Mouse (Mus musculus): ENCODE data around the gene Sox13. TPM values are rescaled to one million over a fixed set of nuclear protein-coding genes. Genes with fewer than 3 reads are reported as not detected.

Sox13 gene
- total RNA-seq, 2 experiments from 2014 or later = 8.9 to 12.4 TPM

- Histone ChIP-seq H3K4me3 (peak overlapping the region; percentile 26; the same call in 1 of the 2 replicates), H3K27ac (peak overlapping the region; percentile 53)
- TF ChIP-seq CTCF (IDR thresholded peaks at IDR 0.05) = peak; percentile 78
Observed at GRCm38 (mm10) chr1:133385506-133385905, 38.7 kb downstream of the Sox13 start.

GRCm38 (mm10) chr1:133383157-133383783 lies 40.9 kb downstream of the Sox13 start:
- peak overlapping the region; percentile 73 for H3K27ac ChIP-seq
- no peak for DNase-seq
- TF ChIP-seq CTCF (IDR thresholded peaks at IDR 0.05) = no peak
- intact Hi-C loops (cut with DNase I) = loop anchor here (2.0 to 5.0 kb wide), 2 partner anchors 40 to 334 kb away; no protein-coding TSS in a partner anchor
- no peak overlapping the region for H3K4me3 ChIP-seq

More at GRCm38 (mm10) chr1:133385506-133385905, 38.7 kb downstream of the Sox13 start:
- peak; percentile 77 for DNase-seq
- intact Hi-C loops (cut with DNase I) = loop anchor here (5.0 kb wide), 1 partner anchor 107 kb away; no protein-coding TSS in a partner anchor

- intact Hi-C loops (cut with DNase I) = loop anchor here (1.0 to 5.0 kb wide), 4 partner anchors 40 to 335 kb away; partner anchors contain the start of gene Snrpe
- Histone ChIP-seq H3K4me3 (no peak overlapping the region), H3K27ac (peak overlapping the region; percentile 73)
- no peak for DNase-seq
- TF ChIP-seq CTCF (IDR thresholded peaks at IDR 0.05) = no peak
Observed at GRCm38 (mm10) chr1:133382552-133383155, 41.5 kb downstream of the Sox13 start.

GRCm38 (mm10) chr1:133382008-133382407 lies 42.2 kb downstream of the Sox13 start:
- TF ChIP-seq CTCF (IDR thresholded peaks at IDR 0.05) = peak; percentile 95
- intact Hi-C loops (cut with DNase I) = loop anchor here (1.0 to 5.0 kb wide), 4 partner anchors 41 to 335 kb away; partner anchors contain the start of gene Snrpe
- peak overlapping the region; percentile 73 for H3K27ac ChIP-seq
- DNase-seq = peak; percentile 63
- H3K4me3 ChIP-seq = no peak overlapping the region

- DNase-seq = peak; percentile 47
- intact Hi-C loops (cut with DNase I) = loop anchor here (5.0 kb wide), 1 partner anchor 337 kb away; no protein-coding TSS in a partner anchor
- 0 out of 2 replicates have a peak overlapping the region, but pooled peaks have one; percentile 32 for H3K27ac ChIP-seq
- TF ChIP-seq CTCF (IDR thresholded peaks at IDR 0.05) = peak; percentile 75
- no peak overlapping the region for H3K4me3 ChIP-seq
Observed at GRCm38 (mm10) chr1:133380347-133381065, 43.7 kb downstream of the Sox13 start.

- Histone ChIP-seq H3K27ac (0 out of 2 replicates have a peak overlapping the region, but pooled peaks have one; percentile 13), H3K4me3 (no peak overlapping the region)
- no peak for TF ChIP-seq CTCF (IDR thresholded peaks at IDR 0.05)
- no peak for DNase-seq
- intact Hi-C loops (cut with DNase I) = loop anchor here (5.0 kb wide), 1 partner anchor 337 kb away; no protein-coding TSS in a partner anchor
Observed at GRCm38 (mm10) chr1:133379986-133380320, 44.2 kb downstream of the Sox13 start.

- no peak for DNase-seq
- no peak for TF ChIP-seq CTCF (IDR thresholded peaks at IDR 0.05)
- intact Hi-C loops (cut with DNase I) = no loop called here
- Histone ChIP-seq H3K27ac (no peak overlapping the region), H3K4me3 (no peak overlapping the region)
Observed at GRCm38 (mm10) chr1:133379254-133379985, 44.8 kb downstream of the Sox13 start.

GRCm38 (mm10) chr1:133377547-133377946 lies 46.6 kb downstream of the Sox13 start:
- no peak for TF ChIP-seq CTCF (IDR thresholded peaks at IDR 0.05)

GRCm38 (mm10) chr1:133375696-133376346 lies 48.4 kb downstream of the Sox13 start:
- no peak for DNase-seq
- H3K27ac ChIP-seq = no peak overlapping the region
- H3K4me3 ChIP-seq = no peak overlapping the region
- intact Hi-C loops (cut with DNase I) = no loop called here
- TF ChIP-seq CTCF (IDR thresholded peaks at IDR 0.05) = no peak

More at GRCm38 (mm10) chr1:133377547-133377946, 46.6 kb downstream of the Sox13 start:
- DNase-seq = no peak
- no peak overlapping the region for H3K4me3 ChIP-seq
- intact Hi-C loops (cut with DNase I) = no loop called here
- H3K27ac ChIP-seq = no peak overlapping the region

- no peak for TF ChIP-seq CTCF (IDR thresholded peaks at IDR 0.05)
- Histone ChIP-seq H3K4me3 (no peak overlapping the region), H3K27ac (no peak overlapping the region)
- DNase-seq = no peak
- intact Hi-C loops (cut with DNase I) = no loop called here
Observed at GRCm38 (mm10) chr1:133372113-133372512, 52.1 kb downstream of the Sox13 start.

GRCm38 (mm10) chr1:133371431-133371830 lies 52.7 kb downstream of the Sox13 start:
- no peak for DNase-seq
- no peak overlapping the region for H3K27ac ChIP-seq
- intact Hi-C loops (cut with DNase I) = no loop called here
- no peak for TF ChIP-seq CTCF (IDR thresholded peaks at IDR 0.05)
- no peak overlapping the region for H3K4me3 ChIP-seq

GRCm38 (mm10) chr1:133370352-133370751 lies 53.8 kb downstream of the Sox13 start:
- no peak for TF ChIP-seq CTCF (IDR thresholded peaks at IDR 0.05)
- Histone ChIP-seq H3K4me3 (no peak overlapping the region), H3K27ac (no peak overlapping the region)
- intact Hi-C loops (cut with DNase I) = no loop called here
- no peak for DNase-seq

All from gastrocnemius, adult 2 months (tissue).